Mouse (Mus musculus) midbrain, embryonic 14.5 days (tissue): ENCODE measurements at regions not wholly inside any gene's neighbourhood (a gene's known extent, or its start where the extent isn't known, plus 50 kb on each side); places are given as distances from the start of the nearest gene placed in this dataset.

Experiments
- ATAC-seq: fragments of 200-750 bp; cut with Nextera tagmentation; 2 replicates; pipeline ENCODE4 v1.8.0; 2017; ENCODE audit warnings: moderate number of reproducible peaks, moderate library complexity; ENCODE audit not compliant: low FRiP score, low TSS enrichment
- DNase-seq: peaks from one replicate; pipeline ENCODE4 v3.0.0-alpha.2; 2015
- H3K27ac ChIP-seq: fragments of 300-500 bp; sonication (generic); replicated peaks from 2 replicates; pipeline ENCODE4 v1.5.1; 2014; ENCODE audit warnings: mild to moderate bottlenecking, low read depth, low read length, moderate library complexity
- H3K27me3 ChIP-seq: fragments of 300-500 bp; sonication (generic); 2 replicates; pipeline ENCODE4 v1.6.1; 2014; ENCODE audit warnings: low read length, control low read depth, mixed read lengths; ENCODE audit not compliant: control insufficient read depth, insufficient read depth
- H3K36me3 ChIP-seq: fragments of 300-500 bp; sonication (generic); 2 replicates; pipeline ENCODE4 v1.6.1; 2014; ENCODE audit warnings: low read length, control low read depth; ENCODE audit not compliant: control insufficient read depth, insufficient read depth
- H3K4me1 ChIP-seq: fragments of 300-500 bp; sonication (generic); 2 replicates; pipeline ENCODE4 v1.6.1; 2014; ENCODE audit warnings: mild to moderate bottlenecking, antibody characterized with exemption, low read length, control low read depth; ENCODE audit not compliant: control insufficient read depth, insufficient read depth
- H3K4me2 ChIP-seq: fragments of 300-500 bp; sonication (generic); 2 replicates; pipeline ENCODE4 v1.6.1; 2014; ENCODE audit warnings: mild to moderate bottlenecking, low read length, moderate library complexity
- H3K4me3 ChIP-seq: fragments of 300-500 bp; sonication (generic); replicated peaks from 2 replicates; pipeline ENCODE4 v1.5.1; 2014; ENCODE audit warnings: low read depth, low read length
- H3K9ac ChIP-seq: fragments of 300-500 bp; sonication (generic); replicated peaks from 2 replicates; pipeline ENCODE4 v1.6.1; 2014; ENCODE audit warnings: mild to moderate bottlenecking, low read length, moderate library complexity
- H3K9me3 ChIP-seq: fragments of 300-500 bp; sonication (generic); 2 replicates; pipeline ENCODE4 v1.6.1; 2016; ENCODE audit warnings: low read length, control low read depth, mixed read lengths; ENCODE audit not compliant: control insufficient read depth
- WGBS: fragments of 180-500 bp; shearing (Covaris S2); extraction: QIAGEN DNeasy Blood & Tissue Kit; methylation state at CpG from one replicate; pipeline ENCODE4 v1.1.7; 2014; 5-methylcytosine and 5-hydroxymethylcytosine counted together

DNA sequence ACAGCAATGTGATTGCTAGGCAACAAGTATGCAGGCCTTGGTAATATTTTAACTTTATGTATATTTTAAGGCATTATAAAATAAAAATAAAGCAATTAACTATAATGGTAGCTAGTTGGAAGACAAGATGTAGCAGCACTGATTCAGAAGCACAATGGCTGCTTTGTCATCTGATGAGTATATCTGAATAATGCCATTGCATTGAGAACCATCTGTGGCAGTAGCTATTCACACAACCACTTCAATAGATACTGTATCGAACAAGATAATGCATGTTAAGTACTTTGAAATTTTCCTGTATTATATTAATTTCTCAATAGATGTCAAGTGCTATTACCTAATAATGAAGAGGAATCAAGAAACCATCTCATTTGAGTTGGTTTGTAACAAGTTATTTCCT, 923.1 kb downstream of the Fam181b start:
- Histone ChIP-seq H3K36me3 (no peaks in the 10 kb centered on the region), H3K27ac (no peak overlapping the region), H3K27me3 (no peaks in the 10 kb centered on the region), H3K4me3 (no peak overlapping the region), H3K4me1 (no peaks in the 10 kb centered on the region), H3K9me3 (no peaks in the 10 kb centered on the region), H3K4me2 (no peak overlapping the region), H3K9ac (no peak overlapping the region)
- WGBS: 66% methylated on average over 1 of the region's 1 CpGs
- no peak for ATAC-seq
- no peak for DNase-seq

GRCm38 (mm10) chr7:94042466-94043030, 962.9 kb downstream of the Fam181b start:
- under 1% methylated on average over 11 of the region's 11 CpGs for WGBS
- peak overlapping the region; percentile 52; the same call in 1 of the 2 replicates for H3K27ac ChIP-seq

DNA sequence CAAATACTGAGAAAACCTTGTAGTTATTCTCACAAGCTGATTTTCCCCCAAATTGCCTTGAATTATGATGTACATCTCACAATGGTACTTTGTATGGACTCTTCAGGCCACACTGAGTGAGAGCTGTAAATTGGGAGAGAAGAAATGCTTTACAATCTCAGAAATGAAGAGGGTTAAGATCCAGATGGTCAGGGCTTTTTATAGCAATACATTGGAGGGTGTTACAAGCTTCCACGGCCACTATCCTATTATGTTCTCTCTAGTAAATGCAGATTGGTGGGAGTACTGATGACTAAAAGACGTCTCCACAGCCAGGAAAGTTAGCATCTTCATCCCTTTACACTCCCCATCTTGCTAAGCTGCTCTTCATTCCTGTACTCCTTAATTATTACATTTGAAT, 965.8 kb downstream of the Fam181b start:
- H3K4me1 ChIP-seq: no peaks in the 10 kb centered on the region
- H3K9ac ChIP-seq: no peak overlapping the region
- H3K4me3 ChIP-seq: no peak overlapping the region
- ATAC-seq (no peak), DNase-seq (no peak)
- no peaks in the 10 kb centered on the region for H3K27me3 ChIP-seq
- WGBS: 55% methylated on average over 2 of the region's 2 CpGs
- no peaks in the 10 kb centered on the region for H3K36me3 ChIP-seq
- no peaks in the 10 kb centered on the region for H3K9me3 ChIP-seq
- no peak overlapping the region for H3K4me2 ChIP-seq
- H3K27ac ChIP-seq: no peak overlapping the region

More at GRCm38 (mm10) chr7:94042466-94043030, 962.9 kb downstream of the Fam181b start:
- Histone ChIP-seq H3K9ac (peak overlapping the region; percentile 46), H3K4me1 (no peaks in the 10 kb centered on the region), H3K27me3 (no peaks in the 10 kb centered on the region), H3K36me3 (no peaks in the 10 kb centered on the region), H3K4me2 (peak overlapping the region; percentile 57), H3K9me3 (no peaks in the 10 kb centered on the region), H3K4me3 (peak overlapping the region; percentile 32)
- ATAC-seq (peak; percentile 76), DNase-seq (peak; percentile 79)

GRCm38 (mm10) chr7:94046029-94046428, 966.4 kb downstream of the Fam181b start:
- no peaks in the 10 kb centered on the region for H3K36me3 ChIP-seq
- no peak overlapping the region for H3K27ac ChIP-seq
- 27% methylated on average over 1 of the region's 1 CpGs for WGBS
- no peak overlapping the region for H3K9ac ChIP-seq
- no peaks in the 10 kb centered on the region for H3K4me1 ChIP-seq
- no peaks in the 10 kb centered on the region for H3K27me3 ChIP-seq
- H3K4me2 ChIP-seq: no peak overlapping the region
- DNase-seq (peak; percentile 74), ATAC-seq (no peak)
- no peaks in the 10 kb centered on the region for H3K9me3 ChIP-seq
- no peak overlapping the region for H3K4me3 ChIP-seq

DNA sequence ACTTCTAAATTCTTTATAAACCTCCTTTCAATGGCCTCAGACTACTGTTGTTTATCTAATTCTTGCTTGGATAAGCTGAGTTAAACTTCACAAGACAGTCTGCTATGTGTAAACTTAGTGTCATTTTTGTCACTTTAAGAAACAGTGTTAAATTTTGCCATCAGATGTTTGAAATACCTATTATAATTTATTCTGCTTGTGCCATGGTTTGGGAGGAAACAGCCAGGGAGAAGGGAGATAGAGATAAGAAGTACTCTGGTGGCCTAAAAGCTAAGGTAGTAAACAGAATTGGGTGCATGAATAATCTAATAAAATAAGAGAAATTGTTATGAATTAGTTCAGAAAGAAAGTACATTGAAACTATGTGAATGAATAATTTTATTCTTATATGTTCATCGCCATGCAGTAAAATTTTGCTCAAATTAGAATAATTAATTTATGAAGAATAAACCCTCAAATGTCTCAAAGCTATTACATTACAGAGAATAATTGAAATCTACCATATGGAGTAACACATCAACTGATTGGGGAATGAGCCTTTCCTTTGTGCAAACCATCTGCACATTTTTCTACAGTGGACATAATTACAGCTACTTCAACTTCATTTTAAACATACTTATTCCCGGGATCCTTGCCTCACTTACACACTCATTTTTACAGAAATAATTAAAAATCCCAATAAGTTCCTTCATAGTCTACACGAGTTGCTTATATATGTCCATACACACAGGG, 982.3 kb downstream of the Fam181b start:
- Histone ChIP-seq H3K9ac (no peak overlapping the region), H3K4me2 (no peak overlapping the region), H3K9me3 (no peaks in the 10 kb centered on the region), H3K36me3 (no peaks in the 10 kb centered on the region), H3K27me3 (no peaks in the 10 kb centered on the region), H3K4me3 (no peak overlapping the region), H3K27ac (no peak overlapping the region), H3K4me1 (no peaks in the 10 kb centered on the region)
- 85% methylated on average over 3 of the region's 3 CpGs for WGBS
- DNase-seq (no peak), ATAC-seq (no peak)
